Mouse (Mus musculus) c-Kit-positive CD71-positive TER-119-positive erythroid progenitor cells, embryonic 14.5 days (primary cell): ENCODE measurements around the gene E030018B13Rik.

Experiments
- DNase-seq: peaks from one replicate; pipeline ENCODE4 v3.0.0-alpha.2; 2013; ENCODE audit warnings: low spot score

Gene E030018B13Rik

DNA sequence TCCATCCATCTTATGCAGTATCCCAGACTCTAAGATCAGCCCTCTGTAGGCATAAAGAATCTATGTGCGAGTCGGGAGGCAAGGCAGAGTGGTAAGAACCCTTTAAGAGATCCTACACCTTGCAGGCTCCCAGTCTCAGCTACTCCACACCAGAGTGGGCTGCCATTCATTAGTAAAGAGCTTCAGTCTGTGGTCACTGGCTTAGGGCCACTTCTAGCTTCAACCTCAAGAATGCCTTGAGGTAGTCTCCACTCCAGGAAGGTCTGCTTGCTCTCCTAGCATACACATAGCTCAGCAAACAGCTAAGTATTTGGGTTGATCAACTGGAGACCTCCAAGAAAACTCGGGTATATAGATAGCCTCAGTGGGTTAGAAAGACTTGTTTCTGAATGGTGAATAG is 19.0 kb upstream of the E030018B13Rik start:
- no peak for DNase-seq

GRCm38 (mm10) chr7:63898201-63898600 is 18.5 kb upstream of the E030018B13Rik start:
- DNase-seq, result no peak

GRCm38 (mm10) chr7:63899925-63900324 is 16.7 kb upstream of the E030018B13Rik start:
- DNase-seq, result no peak

- no peak for DNase-seq
Observed at GRCm38 (mm10) chr7:63900411-63900810, 16.2 kb upstream of the E030018B13Rik start.

- no peak for DNase-seq
Observed at GRCm38 (mm10) chr7:63901346-63901745, 15.3 kb upstream of the E030018B13Rik start.

DNA sequence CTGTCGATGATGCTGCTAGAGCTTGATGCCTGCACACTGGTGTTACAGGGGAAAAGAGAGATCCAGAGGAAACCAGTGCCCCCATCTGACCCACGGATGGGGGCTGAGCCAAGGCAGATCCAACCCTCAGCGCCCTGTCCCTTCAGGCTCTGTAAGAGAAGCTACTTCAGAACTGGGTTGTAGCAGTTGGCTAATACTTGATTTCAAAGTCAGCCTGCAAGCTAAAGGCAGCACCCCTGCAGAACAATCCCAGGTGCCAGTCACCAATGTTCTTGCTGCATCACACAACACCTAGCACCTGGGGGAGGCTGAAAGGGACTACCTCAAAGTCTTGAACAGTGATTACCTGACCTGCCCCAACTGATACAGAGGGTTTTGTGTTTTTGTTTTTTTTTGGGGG is 14.7 kb upstream of the E030018B13Rik start:
- DNase-seq, result no peak

GRCm38 (mm10) chr7:63902604-63903210 is 13.9 kb upstream of the E030018B13Rik start:
- no peak for DNase-seq

- DNase-seq, result no peak
Observed at GRCm38 (mm10) chr7:63903635-63904380, 12.8 kb upstream of the E030018B13Rik start.

DNA sequence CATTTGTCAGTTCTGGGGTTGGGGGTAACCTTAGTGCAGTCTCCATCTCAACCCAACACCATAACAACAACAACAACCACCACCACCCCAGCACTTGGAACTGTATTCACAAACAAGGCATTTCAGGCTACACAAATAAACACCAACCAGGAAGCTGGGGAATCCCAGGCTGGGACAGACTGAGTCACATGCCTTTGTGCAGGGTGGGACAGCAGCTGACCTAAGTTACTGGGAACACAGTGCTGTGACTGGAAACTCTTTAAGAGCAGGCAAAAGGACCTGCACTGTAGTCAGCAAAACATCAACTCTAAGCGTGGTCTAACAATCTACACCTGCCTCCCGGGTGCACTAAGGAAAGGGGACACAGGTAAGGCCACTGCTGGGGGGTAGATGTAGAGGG is 11.5 kb upstream of the E030018B13Rik start:
- DNase-seq, result no peak

DNA sequence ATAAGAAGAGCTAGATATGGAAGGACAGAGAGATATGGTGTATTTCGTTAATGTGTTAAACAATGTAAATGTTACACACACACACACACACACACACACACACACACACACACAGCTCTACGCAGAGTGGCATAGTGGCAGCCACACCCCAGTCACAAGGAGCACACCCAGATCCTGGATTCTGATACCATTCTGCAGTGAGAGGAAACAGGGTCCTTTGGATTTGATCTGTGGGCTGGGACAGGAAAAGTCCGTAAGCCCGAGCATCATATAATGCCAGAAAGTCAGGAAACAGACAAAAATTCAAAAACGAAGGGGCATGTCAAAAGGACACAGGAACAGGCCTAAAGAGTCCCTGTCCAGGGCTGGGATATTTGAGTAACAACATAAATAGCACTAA is 11.0 kb upstream of the E030018B13Rik start:
- no peak for DNase-seq

- DNase-seq, result no peak
Observed at GRCm38 (mm10) chr7:63907778-63908495, 8.7 kb upstream of the E030018B13Rik start.

DNA sequence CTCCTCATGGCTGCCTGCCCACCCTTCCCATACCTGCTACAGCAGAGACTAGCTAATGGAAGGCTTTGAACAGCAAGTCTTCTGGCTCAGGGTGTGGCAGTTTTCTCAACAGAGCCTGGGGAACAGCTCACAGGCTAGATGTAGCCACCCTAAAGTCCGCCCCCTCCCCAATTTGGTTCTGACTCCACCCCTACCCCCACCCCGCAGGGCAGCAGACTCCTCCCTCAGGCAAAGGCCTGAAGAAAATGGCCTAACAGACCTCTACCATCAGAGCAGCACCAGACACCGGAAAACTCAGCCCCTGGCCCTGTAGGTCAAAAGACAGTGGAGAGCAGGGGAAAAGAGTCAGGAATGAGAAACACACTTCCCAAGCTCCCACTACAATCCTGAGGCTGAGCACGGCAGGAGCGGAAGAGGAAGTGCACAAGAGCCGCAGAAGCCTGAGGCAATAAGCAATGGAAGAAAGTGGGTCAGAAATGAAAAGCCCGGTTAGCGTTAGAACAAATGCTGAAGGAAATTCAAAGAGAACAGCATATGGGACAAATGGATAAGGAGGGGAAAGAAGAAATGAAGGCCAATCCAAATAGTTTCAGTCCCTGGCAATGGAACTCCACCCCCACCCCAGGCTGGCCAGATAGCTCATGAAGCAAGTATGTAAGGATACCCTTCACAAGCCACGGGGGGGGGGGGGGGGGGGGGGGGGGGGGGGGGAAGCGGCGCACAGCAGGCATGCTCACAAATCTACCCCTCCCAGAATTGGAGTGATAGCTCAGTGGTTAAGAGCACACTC is 8.0 kb upstream of the E030018B13Rik start:
- no peak for DNase-seq

- no peak for DNase-seq
Observed at GRCm38 (mm10) chr7:63910225-63910624, 6.4 kb upstream of the E030018B13Rik start.

DNA sequence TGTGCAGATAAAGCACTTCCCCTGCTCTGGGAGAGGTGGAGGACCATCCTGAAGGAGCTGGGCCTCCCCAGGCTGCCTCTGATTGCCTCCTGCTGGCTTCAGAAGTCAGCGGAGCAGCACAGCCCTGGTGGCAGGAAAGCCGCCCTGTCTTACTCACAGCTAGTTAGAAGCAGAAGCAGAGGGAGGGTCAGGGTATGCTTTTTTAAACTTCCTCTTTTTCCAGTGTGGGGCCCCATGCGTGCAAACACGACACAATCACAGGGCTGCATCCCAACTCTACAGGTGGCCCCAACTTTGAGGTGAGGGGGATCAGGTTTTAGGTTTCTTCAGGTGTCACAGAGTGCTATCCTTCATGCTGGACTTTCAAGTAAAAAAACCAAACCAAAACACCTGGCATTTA is 5.7 kb upstream of the E030018B13Rik start:
- DNase-seq, result no peak

DNA sequence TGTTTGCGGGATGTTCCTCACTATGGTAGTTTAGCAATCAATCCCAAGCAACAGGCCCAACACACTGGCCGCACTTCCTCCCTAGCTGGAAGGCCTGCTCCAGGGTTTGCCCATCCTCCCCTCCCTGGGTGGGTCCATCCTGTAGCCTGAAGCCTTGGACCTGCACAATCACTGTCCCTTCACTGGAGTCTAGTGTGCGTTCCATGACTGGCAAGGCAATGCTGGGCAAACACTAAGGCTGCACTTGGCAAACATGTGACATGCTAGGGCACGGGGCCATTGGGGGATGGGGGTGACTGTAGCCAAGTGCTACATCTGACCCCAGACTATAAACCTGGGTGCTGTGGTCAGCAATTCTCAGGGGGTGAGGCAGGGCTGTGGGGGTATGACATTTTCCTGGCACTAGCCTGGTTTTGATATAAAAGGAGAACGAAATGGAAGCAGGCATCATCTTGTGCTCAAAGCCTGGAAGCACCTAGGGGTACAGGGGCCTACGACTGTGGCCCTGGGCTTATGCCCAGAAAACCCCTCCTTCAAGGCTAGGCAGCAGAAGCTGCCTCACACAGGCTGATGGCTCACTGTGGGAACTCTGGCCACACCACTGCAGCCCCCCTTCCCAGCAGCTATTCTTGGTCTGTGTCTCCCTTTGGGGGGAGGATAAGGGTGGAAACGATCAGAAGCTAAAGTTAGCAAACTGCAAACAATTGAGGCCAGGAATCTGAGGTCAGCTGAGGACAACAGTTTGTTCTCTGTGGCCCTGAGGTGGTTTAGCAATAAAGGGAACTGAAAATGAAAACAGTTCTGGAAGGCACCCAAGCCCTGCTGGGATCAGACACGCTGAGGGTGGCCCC is 5.0 kb upstream of the E030018B13Rik start:
- no peak for DNase-seq

DNA sequence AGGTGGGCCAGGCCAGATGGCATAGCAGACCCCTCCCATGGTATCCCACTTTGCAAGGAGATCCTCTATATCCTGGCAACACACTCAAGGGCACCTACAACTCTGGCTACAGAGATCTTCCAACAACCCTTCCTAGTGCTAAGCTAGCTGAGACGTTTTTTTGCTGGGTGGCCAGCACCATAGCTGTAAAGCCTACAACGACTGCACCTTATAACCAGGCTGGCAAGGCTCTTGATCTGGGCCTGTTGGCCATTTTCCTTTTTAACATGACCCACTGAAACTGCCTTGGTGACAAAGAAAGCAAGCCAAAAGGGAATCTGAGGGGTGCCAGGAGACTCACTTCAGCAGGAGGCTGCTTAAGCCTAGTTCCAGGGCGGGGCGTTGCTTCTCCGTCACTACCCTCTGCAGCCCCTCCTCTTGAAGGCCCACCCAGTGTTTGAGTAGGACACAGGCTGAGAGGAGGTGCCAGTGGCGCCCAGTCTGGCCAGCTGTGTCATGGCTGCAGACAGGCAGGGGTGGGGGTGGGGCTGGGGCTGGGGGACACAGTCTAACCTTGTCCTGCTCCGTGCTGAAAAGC is 4.3 kb upstream of the E030018B13Rik start:
- DNase-seq, result no peak

- no peak for DNase-seq
Observed at GRCm38 (mm10) chr7:63912924-63913723, 3.5 kb upstream of the E030018B13Rik start.

DNA sequence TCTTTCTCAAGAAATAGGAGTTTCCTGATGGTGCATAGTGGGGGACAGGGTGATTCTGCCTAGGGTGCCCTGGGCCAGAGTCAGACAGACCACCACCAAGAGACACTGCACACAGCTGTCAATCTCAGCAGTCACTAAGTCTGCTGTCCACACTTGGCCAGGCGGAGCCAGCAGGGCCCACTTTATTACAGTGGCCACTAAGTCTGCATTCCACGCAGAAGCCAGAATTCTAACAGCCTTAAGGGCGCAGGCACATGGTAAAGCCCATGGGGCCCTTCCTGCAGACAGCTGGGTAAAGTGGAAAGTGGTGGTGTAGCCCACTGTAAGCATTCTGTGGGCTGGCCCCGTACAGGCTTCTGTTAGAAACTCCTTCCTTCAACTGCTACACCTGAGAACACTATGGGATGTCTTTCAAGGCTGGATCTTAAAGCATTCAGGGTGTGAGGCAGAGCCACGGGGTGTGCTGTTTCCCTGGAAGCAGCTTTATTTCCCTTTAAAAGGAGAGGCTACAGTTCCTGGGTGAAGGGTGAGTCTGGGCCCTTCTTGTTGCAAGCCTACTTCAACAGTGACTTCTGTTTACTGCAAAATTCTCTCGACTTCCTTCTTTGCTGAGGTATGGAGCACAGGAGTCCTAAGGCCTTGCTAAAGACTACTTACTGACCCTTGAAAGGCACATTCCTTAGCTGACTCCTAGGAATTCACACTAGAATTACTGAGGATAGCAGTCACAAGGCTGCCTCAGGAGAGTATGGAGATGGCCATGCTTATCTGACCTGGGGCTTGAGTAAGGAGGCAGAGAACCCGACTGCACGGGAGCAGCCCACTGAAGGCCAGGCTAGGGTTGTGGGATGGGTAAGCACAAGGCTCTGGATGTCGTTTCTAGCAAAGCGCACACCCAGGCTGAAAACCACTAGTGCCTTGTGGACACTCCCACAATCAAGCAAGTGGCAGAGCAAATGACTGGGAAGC is 2.6 kb upstream of the E030018B13Rik start:
- DNase-seq, result no peak

GRCm38 (mm10) chr7:63914891-63915290 is 1.8 kb upstream of the E030018B13Rik start:
- DNase-seq, result no peak
